Mouse (Mus musculus): Measurements from ENCODE around the gene Adamts4.

Adamts4 gene

GRCm38 (mm10) chr1:171256937-171257548 lies 6.8 kb downstream of the Adamts4 start:
- DNase-seq, result peak; percentile 64 to 67

- DNase-seq, result no peak
Measured at GRCm38 (mm10) chr1:171257781-171258180, 7.6 kb downstream of the Adamts4 start.

- DNase-seq, result no peak
Measured at GRCm38 (mm10) chr1:171258921-171259320, 8.7 kb downstream of the Adamts4 start.

- no peak for DNase-seq
Measured at GRCm38 (mm10) chr1:171260316-171260715, 10.1 kb downstream of the Adamts4 start.

- no peak for DNase-seq
Measured at GRCm38 (mm10) chr1:171262594-171263130, 12.4 kb downstream of the Adamts4 start.

GRCm38 (mm10) chr1:171263185-171263611 lies 13.0 kb downstream of the Adamts4 start:
- DNase-seq, result no peak

- DNase-seq, result no peak
Measured at GRCm38 (mm10) chr1:171263666-171264461, 13.6 kb downstream of the Adamts4 start.

- DNase-seq, result no peak
Measured at GRCm38 (mm10) chr1:171265971-171266744, 15.9 kb downstream of the Adamts4 start.

GRCm38 (mm10) chr1:171268341-171268740 lies 18.1 kb downstream of the Adamts4 start:
- DNase-seq, result no peak

- peak; percentile 98 to 99 for DNase-seq
Measured at GRCm38 (mm10) chr1:171269848-171270572, 19.8 kb downstream of the Adamts4 start, which contains the start of gene B4galt3. Gene B4galt3 (plus strand): TSS chr1:171270328.

- DNase-seq, result peak in 1 of 2 experiments; percentile 59
Measured at GRCm38 (mm10) chr1:171270573-171270900, 20.3 kb downstream of the Adamts4 start.

GRCm38 (mm10) chr1:171271196-171271595 lies 21.0 kb downstream of the Adamts4 start:
- no peak for DNase-seq

GRCm38 (mm10) chr1:171271622-171272021 lies 21.4 kb downstream of the Adamts4 start:
- DNase-seq, result no peak

- no peak for DNase-seq
Measured at GRCm38 (mm10) chr1:171272086-171272485, 21.9 kb downstream of the Adamts4 start.

GRCm38 (mm10) chr1:171274171-171274570 lies 23.9 kb downstream of the Adamts4 start:
- DNase-seq, result no peak

- no peak for DNase-seq
Measured at GRCm38 (mm10) chr1:171275144-171275734, 25.0 kb downstream of the Adamts4 start.

- DNase-seq, result no peak
Measured at GRCm38 (mm10) chr1:171276110-171276748, 26.0 kb downstream of the Adamts4 start.

- no peak for DNase-seq
Measured at GRCm38 (mm10) chr1:171277736-171278135, 27.5 kb downstream of the Adamts4 start.

GRCm38 (mm10) chr1:171278436-171278835 lies 28.2 kb downstream of the Adamts4 start:
- DNase-seq, result no peak

- peak in 1 of 2 experiments; percentile 1 for DNase-seq
Measured at GRCm38 (mm10) chr1:171279012-171279705, 28.9 kb downstream of the Adamts4 start.

- DNase-seq, result peak in 1 of 2 experiments; percentile 5
Measured at GRCm38 (mm10) chr1:171279721-171280120, 29.5 kb downstream of the Adamts4 start.

All from cerebellum, adult 18-20 months (tissue).